ENCODE assay signal across 10 mouse cellular contexts in the genomic region with DNA sequence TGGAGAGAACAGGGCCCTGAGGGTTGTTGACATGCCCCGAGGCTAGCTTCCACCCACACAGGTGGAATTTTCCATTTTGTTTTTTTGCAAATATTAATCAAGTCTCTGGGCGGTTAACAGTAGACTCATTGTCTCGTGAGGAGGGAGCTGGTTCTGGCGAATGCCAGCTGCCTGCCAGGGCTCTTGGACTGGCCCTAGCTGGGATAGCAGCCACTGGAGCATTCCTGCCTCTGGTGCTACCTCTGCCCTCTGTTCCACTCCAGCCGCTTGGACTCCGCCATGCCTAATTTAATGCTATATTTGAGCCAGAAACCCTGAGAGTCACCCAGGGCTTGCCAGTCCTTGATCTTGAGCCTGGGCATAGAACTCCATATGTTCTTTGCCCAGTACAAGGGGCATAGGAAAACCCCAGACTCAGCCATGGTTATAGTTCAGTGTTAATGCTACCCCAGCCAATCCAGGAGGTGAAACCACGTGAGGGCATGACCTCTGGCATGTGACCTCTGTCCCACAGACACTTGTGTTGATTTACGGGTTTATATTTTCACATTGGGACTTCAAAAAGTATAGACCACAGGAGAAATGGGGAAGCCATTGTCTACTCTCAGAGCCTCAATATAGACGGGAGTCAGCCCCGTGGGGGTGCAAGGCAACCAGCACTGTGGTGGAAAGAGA. TPM values are rescaled to one million over a fixed set of nuclear protein-coding genes. Genes with fewer than 3 reads are reported as not detected.
A peak's percentile ranks its signal among the peaks of the same experiment; 100 is the strongest.
DNase-seq lines count a peak whose midpoint lies in the region; ATAC-seq lines count a peak whose summit lies in the region.
"Had no signal": no experiment of that assay in that cellular context is flagged by ENCODE, and none has a peak within 500 bp of the region (broad histone marks: within the 10 kb centered on the region; RNA-seq: fewer than 3 reads in every experiment).

No protein-coding gene starts in this region.

- H3K36me3 ChIP-seq in intestine, embryonic 16.5 days (ENCODE audit: control insufficient read depth, insufficient read depth, low read length): no peaks in the 10 kb centered on the region
- H3K36me3 ChIP-seq: neural tube, embryonic 15.5 days had no signal

- H3K9me3 ChIP-seq in intestine, embryonic 16.5 days (ENCODE audit: control insufficient read depth, low read length): no peaks in the 10 kb centered on the region
- H3K9me3 ChIP-seq: neural tube, embryonic 15.5 days had no signal

- DNase-seq in adrenal gland, postnatal 10 days: peak; percentile 57
- DNase-seq in adrenal gland, adult 8-10 months: no peak
- peak; percentile 56 for DNase-seq in left cerebral cortex, postnatal 4 days
- no peak for DNase-seq in left cerebral cortex, postnatal 36 days (ENCODE audit: low spot score in 2 of 2)
- peak; percentile 76 for DNase-seq in brain, adult 2 months (ENCODE audit: low read depth, low spot score)
- DNase-seq in kidney, postnatal 4 days: peak; percentile 49 to 67
- DNase-seq: B cell, adult 2 months had no signal

- intact Hi-C loops in left cerebral cortex, postnatal 4 days (cut with DNase I): no loop called here
- intact Hi-C loops in left cerebral cortex, postnatal 36 days (cut with DNase I): no loop called here

- H3K4me1 ChIP-seq in intestine, embryonic 16.5 days (ENCODE audit: control insufficient read depth, insufficient read depth, low read length): peaks cover 17% of the 10 kb centered on the region

- H3K27me3 ChIP-seq in intestine, embryonic 16.5 days (replicated peaks; ENCODE audit: control insufficient read depth, insufficient read depth, low read length): peaks cover 5% of the 10 kb centered on the region; the same call in 1 of the 2 replicates

- no peak overlapping the region for H3K4me2 ChIP-seq in intestine, embryonic 16.5 days (ENCODE audit: low read depth, low read length)
- H3K4me2 ChIP-seq: neural tube, embryonic 15.5 days had no signal

- no peak overlapping the region for H3K9ac ChIP-seq in intestine, embryonic 16.5 days (ENCODE audit: low read depth, low read length)
- H3K9ac ChIP-seq: neural tube, embryonic 15.5 days had no signal

- no peak overlapping the region for H3K4me3 ChIP-seq in intestine, embryonic 16.5 days (ENCODE audit: low read length)
- H3K4me3 ChIP-seq: neural tube, embryonic 15.5 days had no signal

- WGBS in intestine, embryonic 16.5 days: 78% methylated on average over 10 of the region's 10 CpGs

- no peak for ATAC-seq in megakaryocyte, adult 5-6 weeks (ENCODE audit: poor library complexity, severe bottlenecking)
- ATAC-seq in intestine, embryonic 16.5 days: no peak

- H3K27ac ChIP-seq in intestine, embryonic 16.5 days (ENCODE audit: low read length): no peak overlapping the region
- H3K27ac ChIP-seq: neural tube, embryonic 15.5 days had no signal

RNA-seq across cellular contexts. Expression of a gene that starts 3.2 kb away (rescaled TPM):
- 10 to 100 TPM; 16.1 to 26.4 TPM for total RNA-seq in adrenal gland, postnatal 10 days (2021)
- 10 to 100 TPM in 1 of 4 experiments, 1 to 10 TPM in 3; 5.3 to 11.2 (median 7.7) TPM for total RNA-seq in adrenal gland, adult 8-10 months (2022)
- 1 to 10 TPM in 1 of 2 experiments, under 1 TPM in 1; 0.94 to 1.2 TPM for total RNA-seq in left cerebral cortex, postnatal 4 days (2021)
- total RNA-seq in left cerebral cortex, postnatal 36 days (2021): 1 to 10 TPM; 1.9 to 2.0 TPM
- total RNA-seq in megakaryocyte, adult 5-6 weeks (2015): 7.2 and 10.4 TPM in 2 replicates
- total RNA-seq in megakaryocyte, adult 5-6 weeks (2017): 9.8 TPM in 2 replicates
- 2.1 TPM in 2 replicates for polyA plus RNA-seq in intestine, embryonic 16.5 days (2015; fragmentation: Nextera tagmentation; extraction: Ambion mirVana)

RNA-seq across cellular contexts. Expression of a gene that starts 3.3 kb away (rescaled TPM):
- 1 to 10 TPM; 2.1 to 3.0 TPM for total RNA-seq in adrenal gland, postnatal 10 days (2021)
- 1 to 10 TPM; 1.1 to 3.5 (median 2.2) TPM for total RNA-seq in adrenal gland, adult 8-10 months (2022)
- total RNA-seq in left cerebral cortex, postnatal 4 days (2021): 1 to 10 TPM; 1.2 to 2.4 TPM
- 1 to 10 TPM in 1 of 2 experiments, under 1 TPM in 1; 0.86 to 1.2 TPM for total RNA-seq in left cerebral cortex, postnatal 36 days (2021)
- total RNA-seq in megakaryocyte, adult 5-6 weeks (2015): 2.3 and 2.5 TPM in 2 replicates
- 0.08 and 2.2 TPM in 2 replicates for total RNA-seq in megakaryocyte, adult 5-6 weeks (2017)
- polyA plus RNA-seq in intestine, embryonic 16.5 days (2015; fragmentation: Nextera tagmentation; extraction: Ambion mirVana): 0.77 and 0.92 TPM in 2 replicates

RNA-seq across cellular contexts. Expression of a gene that starts 33.9 kb away (rescaled TPM):
- 10 to 100 TPM; 44.8 to 56.5 TPM for total RNA-seq in adrenal gland, postnatal 10 days (2021)
- 10 to 100 TPM; 61.4 to 88.8 (median 68.7) TPM for total RNA-seq in adrenal gland, adult 8-10 months (2022)
- total RNA-seq in left cerebral cortex, postnatal 4 days (2021): 10 to 100 TPM; 65.9 to 70.9 TPM
- 10 to 100 TPM; 67.2 to 97.4 TPM for total RNA-seq in left cerebral cortex, postnatal 36 days (2021)
- 19.9 and 27.3 TPM in 2 replicates for total RNA-seq in megakaryocyte, adult 5-6 weeks (2015)
- 24.4 and 29.7 TPM in 2 replicates for total RNA-seq in megakaryocyte, adult 5-6 weeks (2017)
- 52.3 and 56.1 TPM in 2 replicates for polyA plus RNA-seq in intestine, embryonic 16.5 days (2015; fragmentation: Nextera tagmentation; extraction: Ambion mirVana)

RNA-seq across cellular contexts. Expression of a gene that starts 43.9 kb away (rescaled TPM):
- total RNA-seq in adrenal gland, postnatal 10 days (2021): 10 to 100 TPM; 67.8 to 89.2 TPM
- 100 to 1,000 TPM; 104 to 139 (median 118) TPM for total RNA-seq in adrenal gland, adult 8-10 months (2022)
- 100 to 1,000 TPM; 105 to 123 TPM for total RNA-seq in left cerebral cortex, postnatal 4 days (2021)
- total RNA-seq in left cerebral cortex, postnatal 36 days (2021): 100 to 1,000 TPM; 119 to 143 TPM
- 118 and 139 TPM in 2 replicates for total RNA-seq in megakaryocyte, adult 5-6 weeks (2015)
- total RNA-seq in megakaryocyte, adult 5-6 weeks (2017): 221 and 235 TPM in 2 replicates
- 239 and 255 TPM in 2 replicates for polyA plus RNA-seq in intestine, embryonic 16.5 days (2015; fragmentation: Nextera tagmentation; extraction: Ambion mirVana)

Comparison
In these comparisons a context has a peak if more than half of its experiments do, and no peak if none do; other contexts are left out.
1. DNase-seq: peak in adrenal gland, postnatal 10 days (single experiment), left cerebral cortex, postnatal 4 days (single experiment), brain, adult 2 months (single experiment) and kidney, postnatal 4 days (2 of 2); none in adrenal gland, adult 8-10 months (single experiment) and left cerebral cortex, postnatal 36 days (0 of 2).